Mouse (Mus musculus): Measurements from ENCODE around the gene Leap2.

Leap2 gene

GRCm38 (mm10) chr11:53423036-53423435 lies at the start of gene Leap2:
Gene Leap2 (minus strand): TSS chr11:53423170.
- no peak for DNase-seq (ENCODE audit: low spot score in 2 of 2)

GRCm38 (mm10) chr11:53472709-53473108 lies 49.7 kb upstream of the Leap2 start:
- no peak for DNase-seq (ENCODE audit: low spot score in 2 of 2)

- peak; percentile 80 to 89 for DNase-seq (ENCODE audit: low spot score in 2 of 2)
Measured at GRCm38 (mm10) chr11:53469968-53470695, 47.2 kb upstream of the Leap2 start, which contains the start of gene Gm9837. Gene Gm9837 (minus strand): TSS chr11:53470479.

DNA sequence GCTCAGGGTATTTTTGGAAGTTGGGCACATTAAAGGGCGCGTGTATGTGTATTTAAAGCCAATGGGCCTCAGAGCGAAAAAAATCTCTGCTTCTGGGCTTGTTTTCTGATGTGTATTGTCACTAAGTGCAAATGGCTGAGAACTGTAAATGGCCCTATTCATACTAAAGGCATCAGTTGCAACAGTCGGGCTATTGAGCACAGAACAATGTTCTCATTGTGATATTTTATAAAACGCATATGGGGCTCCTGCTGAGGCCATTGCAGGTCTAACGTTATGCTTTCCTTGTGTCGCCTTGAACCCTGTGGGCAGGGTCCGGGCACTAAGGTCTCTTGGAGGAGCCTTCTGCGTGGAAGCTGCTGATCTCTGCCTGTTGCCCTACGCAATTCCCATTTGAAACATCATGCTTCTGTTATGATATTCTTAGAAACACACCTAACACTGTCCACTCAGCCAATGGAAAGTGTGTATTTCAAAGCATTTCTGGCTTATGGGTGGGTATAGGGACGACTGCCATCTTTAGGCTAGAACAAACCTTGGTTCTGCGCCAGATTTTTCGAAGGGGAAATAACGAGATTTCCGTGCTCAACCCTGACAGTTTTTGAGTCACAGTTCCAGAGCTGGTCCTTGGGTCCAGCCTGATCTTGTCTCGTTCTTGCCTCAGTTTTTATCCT lies 46.5 kb upstream of the Leap2 start:
- no peak for DNase-seq (ENCODE audit: low spot score in 2 of 2)

GRCm38 (mm10) chr11:53466231-53466971 lies 43.4 kb upstream of the Leap2 start:
- DNase-seq (ENCODE audit: low spot score in 2 of 2) = peak in 1 of 2 experiments; percentile 72

DNA sequence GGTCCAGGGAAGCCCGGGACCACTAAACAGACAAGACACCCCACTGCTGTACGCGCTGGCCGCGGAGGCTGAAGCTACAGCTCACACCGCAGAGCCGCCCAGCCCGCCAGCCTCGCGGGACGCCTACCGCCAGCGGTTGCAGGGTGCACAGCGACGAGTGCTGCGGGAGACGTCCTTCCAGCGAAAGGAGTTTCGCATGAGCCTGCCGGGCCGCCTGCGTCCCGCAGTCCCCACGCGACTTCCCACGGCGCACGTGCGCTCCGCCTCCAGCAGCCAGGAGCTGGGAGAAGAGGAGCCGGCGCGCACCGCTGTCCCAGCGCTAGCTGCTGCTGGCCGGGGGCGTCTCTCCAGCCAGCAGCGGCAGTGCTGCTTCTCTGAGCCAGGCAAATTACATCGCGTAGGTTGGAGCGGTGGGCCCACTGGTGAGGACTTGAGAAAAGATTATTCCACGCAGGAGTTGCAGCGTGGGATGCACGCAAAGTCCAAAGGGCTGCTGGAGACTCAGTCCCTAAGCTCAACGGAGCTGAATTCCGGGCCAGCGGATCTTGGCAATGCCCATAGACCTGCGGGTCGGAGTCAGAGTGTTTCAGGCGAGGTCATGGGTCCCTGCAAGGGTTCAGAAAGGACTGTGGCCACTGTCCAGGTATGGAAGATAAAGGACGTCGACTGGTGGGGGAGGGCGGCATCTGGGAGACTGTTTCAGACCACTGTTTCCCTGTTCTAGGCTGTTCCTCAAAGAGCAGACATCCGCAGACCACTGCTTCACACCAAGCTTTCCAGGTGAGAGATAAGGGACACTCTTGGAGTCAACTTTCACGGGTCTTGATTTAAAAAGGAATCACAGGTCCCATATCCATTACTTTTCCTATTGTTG lies 40.8 kb upstream of the Leap2 start:
- no peak for DNase-seq (ENCODE audit: low spot score in 2 of 2)

DNA sequence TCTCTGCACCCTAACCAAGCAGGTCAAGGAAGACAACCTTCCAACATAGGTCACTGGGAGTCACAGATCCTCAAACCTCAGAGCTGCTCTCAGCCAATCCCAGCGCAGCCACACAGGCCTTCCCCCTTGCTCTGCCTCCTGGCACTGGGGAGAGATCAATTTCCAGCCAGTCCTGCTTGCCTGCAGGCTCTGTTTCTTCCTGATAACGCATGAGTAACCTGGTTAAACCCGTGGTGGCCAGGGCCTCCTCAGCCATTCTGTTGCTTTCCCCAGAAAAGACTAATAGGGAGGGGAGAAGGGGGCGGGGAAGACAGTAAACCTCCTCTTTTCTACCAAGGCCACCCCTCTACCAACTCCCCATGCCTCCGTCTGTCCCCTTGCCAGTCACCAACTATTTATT lies 38.8 kb upstream of the Leap2 start:
- DNase-seq (ENCODE audit: low spot score in 2 of 2) = peak in 1 of 2 experiments; percentile 40

- DNase-seq (ENCODE audit: low spot score in 2 of 2) = no peak
Measured at GRCm38 (mm10) chr11:53460192-53460591, 37.2 kb upstream of the Leap2 start.

- no peak for DNase-seq (ENCODE audit: low spot score in 2 of 2)
Measured at GRCm38 (mm10) chr11:53458996-53459395, 36.0 kb upstream of the Leap2 start.

DNA sequence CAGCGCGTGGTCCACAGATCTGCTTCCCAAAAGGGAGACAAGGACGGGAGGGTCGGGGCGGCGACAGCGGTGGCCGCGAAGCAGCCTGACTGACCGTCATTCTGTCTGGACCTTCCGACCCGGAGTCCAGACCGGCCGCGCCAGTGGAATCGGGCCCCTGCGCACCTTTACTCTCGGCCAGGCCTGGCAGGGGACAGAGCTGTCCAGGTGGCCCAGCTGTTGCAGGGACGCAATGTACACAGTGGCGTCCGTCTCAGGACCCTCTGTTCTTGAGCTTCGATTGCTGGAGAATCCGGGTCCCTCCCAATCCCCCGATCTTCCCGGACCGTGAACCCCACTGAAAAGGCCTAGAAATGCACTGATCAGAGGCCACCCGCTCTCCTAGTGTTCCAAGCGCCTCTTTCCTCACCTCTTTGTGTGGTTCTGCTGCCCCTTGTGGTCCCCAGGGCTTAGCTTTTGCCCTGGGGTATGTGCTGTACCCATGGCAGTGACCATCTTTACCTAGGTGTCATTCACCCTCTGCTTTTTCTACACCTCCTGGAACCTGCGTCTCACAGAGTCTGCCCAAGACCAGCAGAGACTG lies 34.5 kb upstream of the Leap2 start:
- no peak for DNase-seq (ENCODE audit: low spot score in 2 of 2)

GRCm38 (mm10) chr11:53456474-53457371 lies 33.8 kb upstream of the Leap2 start, which contains the start of the genes Gm10447 and Shroom1:
Gene Gm10447 (minus strand): TSS chr11:53457110.
Gene Shroom1 (plus strand): TSS chr11:53457205.
- peak; percentile 52 to 72 for DNase-seq (ENCODE audit: low spot score in 2 of 2)

- no peak for DNase-seq (ENCODE audit: low spot score in 2 of 2)
Measured at GRCm38 (mm10) chr11:53453031-53453430, 30.1 kb upstream of the Leap2 start.

DNA sequence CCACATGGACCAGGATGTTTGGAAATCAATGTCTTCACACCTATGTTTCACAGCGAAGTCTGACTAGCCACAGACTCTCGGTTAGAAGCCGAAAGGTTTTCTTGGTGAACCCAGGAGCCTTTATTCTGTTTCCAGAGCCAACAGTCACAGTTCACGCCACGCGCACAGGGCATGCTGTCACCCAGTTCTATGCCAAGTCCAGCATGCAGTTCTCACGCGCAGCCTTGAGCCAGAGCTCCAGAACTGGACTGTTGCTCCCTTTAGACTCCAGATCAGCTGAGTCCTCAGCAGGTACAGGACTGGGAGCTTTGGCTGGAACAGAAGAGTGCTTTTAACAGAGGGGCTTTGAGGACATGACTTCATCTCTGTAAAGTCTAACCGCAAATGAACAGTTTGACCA lies 29.4 kb upstream of the Leap2 start:
- no peak for DNase-seq (ENCODE audit: low spot score in 2 of 2)

DNA sequence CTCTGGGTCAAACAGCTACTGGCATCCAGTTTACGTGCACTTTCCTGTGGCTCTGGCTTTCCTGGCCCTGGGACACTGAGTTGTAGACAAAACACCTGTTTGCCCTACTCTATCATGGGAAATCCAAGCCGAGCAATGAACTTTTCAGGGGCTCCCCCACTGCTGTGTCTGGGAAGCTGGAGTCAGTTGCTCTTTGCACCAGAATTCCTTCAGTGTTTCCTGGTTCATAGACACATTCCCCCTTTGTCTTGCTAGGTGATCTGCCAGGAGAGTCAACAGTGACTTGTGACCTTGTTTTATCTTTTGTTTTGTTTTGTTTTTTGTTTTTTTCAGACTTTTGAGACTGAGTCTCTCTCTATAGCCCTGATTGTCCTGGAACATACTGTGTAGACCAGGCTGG lies 28.4 kb upstream of the Leap2 start:
- DNase-seq (ENCODE audit: low spot score in 2 of 2) = no peak

DNA sequence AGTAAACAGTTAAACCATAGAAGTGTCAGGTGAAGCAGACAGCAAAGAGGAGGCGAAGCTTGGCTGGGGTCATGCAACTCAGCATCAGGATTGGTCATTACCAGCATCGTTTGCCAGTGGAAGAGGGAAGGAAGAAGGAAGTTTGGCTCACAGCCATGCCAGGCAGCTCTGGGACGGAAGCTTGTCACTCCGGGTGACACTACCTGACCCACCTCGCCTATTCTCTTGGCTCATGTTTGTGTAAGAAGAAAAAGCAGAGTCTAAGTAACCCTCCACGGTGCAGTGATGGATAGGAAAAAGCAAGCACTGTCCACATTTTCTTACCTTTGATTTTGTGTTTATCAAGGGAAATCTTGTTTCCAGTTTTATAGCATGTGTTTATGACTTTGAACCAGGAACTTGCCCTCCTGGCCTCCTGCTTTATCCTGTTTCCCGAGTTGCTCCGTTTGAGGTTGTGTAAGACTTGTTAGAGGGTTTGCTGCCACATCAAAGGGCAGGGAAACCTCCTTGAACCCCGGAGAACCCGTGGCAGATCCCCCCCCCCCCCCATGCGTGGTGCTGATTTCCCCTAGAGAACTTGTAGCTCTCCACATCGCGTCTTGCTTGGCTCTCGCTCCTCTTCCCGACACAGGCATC lies 27.2 kb upstream of the Leap2 start:
- no peak for DNase-seq (ENCODE audit: low spot score in 2 of 2)

DNA sequence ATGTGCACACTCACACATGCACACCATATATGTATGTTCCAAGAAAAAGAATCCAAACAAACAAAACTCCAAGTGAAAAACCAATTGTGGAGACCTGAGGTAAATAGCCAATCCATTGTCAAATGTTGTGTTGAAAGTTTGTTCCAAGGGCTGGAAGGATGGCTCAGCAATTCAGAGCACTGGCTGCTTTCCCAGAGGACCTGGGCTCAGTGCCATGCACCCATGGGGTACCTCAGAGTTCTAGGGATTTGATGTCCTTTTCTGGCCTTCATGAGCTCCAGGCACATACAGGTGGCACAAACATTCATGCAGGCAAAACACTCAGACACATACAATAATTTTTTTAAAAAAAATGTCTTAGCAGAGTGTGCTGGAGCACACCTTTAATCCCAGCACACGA lies 25.6 kb upstream of the Leap2 start:
- peak in 1 of 2 experiments; percentile 57 for DNase-seq (ENCODE audit: low spot score in 2 of 2)

DNA sequence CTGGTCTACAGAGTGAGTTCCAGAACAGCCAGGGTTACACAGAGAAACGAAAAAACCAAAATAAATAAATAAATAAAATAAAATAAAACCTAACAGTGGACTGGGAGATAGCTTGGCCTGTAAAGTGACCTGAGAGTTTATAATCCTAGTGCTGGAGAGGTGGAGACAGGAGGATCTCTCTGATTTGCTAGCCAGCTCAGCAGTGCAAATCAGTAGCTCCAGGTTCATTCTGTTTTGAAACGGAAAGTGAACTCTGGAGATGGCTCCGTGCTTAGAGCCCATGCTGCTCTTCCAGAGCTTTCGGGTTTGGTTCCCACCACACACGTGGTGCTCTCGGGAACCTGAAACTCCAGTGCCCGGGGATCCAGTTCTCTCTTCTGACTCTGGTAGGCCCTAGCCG lies 25.0 kb upstream of the Leap2 start:
- DNase-seq (ENCODE audit: low spot score in 2 of 2) = no peak

- DNase-seq (ENCODE audit: low spot score in 2 of 2) = no peak
Measured at GRCm38 (mm10) chr11:53446183-53446582, 23.2 kb upstream of the Leap2 start.

DNA sequence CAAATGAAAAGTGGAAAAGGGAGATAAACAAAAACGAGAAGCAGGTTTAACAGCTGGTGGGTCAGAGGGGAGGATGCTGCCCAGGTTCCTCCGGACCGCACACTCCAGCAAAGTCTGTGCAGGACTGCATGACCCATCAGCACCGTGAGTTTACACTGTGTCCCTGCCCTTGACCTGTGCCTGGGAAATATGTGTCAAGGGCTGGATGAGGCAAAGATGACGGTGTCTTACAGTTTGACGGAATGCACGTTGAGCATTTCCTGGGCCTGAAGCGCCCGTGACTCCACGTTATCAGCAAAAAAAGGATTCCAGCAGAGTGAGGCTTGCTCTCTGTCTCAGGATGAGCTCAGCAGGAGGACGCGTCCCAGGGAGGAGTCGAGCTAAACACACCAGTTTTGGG lies 22.6 kb upstream of the Leap2 start:
- DNase-seq (ENCODE audit: low spot score in 2 of 2) = no peak

GRCm38 (mm10) chr11:53443861-53444260 lies 20.9 kb upstream of the Leap2 start:
- no peak for DNase-seq (ENCODE audit: low spot score in 2 of 2)
